Mouse (Mus musculus) right cerebral cortex, postnatal 25 days (tissue): ENCODE measurements at regions not wholly inside any gene's neighbourhood (a gene's known extent, or its start where the extent isn't known, plus 50 kb on each side); places are given as distances from the start of the nearest gene placed in this dataset.
"Not testable (repeated sequence)": the region's sequence is repeated elsewhere in the genome, so short reads cannot be mapped to it uniquely, and the experiment has no call there.

ENCODE experiments used
- DNase-seq: peaks from one replicate; pipeline ENCODE4 v3.0.0; 2022

GRCm38 (mm10) chr12:80055894-80056293 is 56.9 kb downstream of the Zfp36l1 start:
- DNase-seq, result not testable (repeated sequence)

DNA sequence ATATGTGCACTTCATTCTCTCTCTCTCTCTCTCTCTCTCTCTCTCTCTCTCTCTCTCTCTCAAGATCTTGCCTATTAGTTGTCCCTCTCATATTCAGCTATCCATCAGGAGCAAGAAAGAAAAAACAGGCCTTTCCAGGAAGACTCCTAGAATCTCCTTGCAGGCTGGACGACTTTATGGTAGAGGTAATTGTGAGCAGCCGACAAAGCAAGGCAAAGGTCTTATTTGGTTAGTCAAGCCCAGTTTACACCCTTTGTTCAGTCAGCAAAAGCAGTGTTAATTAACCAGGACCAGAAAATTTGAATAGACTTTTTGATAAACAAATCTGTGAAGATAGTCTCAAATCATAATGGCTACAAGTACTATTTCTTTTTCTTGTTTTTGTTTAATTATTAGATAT is 57.4 kb downstream of the Zfp36l1 start:
- DNase-seq, result no peak

DNA sequence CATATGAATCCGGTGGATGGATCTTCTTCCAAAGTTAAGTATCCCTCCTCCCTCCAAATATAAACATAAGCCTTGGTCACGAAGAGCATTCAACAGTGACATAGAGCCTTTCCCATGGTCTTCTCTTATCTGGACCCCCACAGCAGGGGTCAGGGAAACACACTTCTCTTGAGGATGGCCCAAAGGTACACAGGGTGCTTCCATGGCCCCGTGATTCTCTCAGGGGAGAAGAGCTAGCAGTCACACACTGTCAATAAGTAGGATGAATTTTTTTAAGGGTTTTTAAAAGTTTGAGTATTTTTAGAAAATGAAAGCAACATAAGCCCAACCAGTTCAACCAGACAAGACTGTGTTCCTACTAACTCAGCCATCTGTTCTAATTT is 58.2 kb downstream of the Zfp36l1 start:
- no peak for DNase-seq

GRCm38 (mm10) chr12:80053902-80054654 is 58.7 kb downstream of the Zfp36l1 start:
- no peak for DNase-seq

DNA sequence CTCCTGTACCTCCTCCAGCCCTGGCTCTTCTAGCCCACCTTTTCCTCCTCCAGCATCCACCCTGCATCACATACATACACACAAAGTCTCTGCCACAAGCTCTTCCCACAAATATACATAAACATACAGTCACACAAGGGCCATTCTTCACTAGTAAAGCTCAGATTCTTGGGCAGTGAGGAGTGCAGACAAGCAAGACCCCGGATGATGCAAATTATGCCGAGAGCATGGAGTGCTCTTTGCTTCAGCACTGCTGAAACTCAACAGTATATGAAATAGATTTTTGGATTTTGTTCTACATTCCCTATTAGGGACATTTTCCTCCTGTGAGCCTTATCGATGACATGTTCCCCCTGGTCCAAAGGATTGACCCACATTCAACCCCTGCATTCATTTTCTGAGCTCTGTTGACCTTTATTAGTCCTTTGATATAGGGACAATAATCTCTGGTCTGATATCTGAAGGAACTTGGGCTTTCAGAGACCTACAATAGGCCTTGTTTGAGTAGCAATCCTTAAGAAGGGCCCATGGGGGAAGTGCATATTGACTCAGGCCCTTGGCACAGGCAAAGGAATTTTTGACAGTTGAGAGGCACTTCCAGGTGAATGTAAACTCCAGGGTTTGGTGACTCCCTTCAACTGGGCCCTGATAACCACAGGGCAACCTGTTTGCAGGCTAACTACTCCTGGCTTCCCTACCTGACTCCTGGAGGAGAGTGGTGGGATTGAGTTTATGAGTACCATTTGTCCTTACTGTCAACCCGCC is 64.4 kb downstream of the Zfp36l1 start:
- DNase-seq, result no peak

DNA sequence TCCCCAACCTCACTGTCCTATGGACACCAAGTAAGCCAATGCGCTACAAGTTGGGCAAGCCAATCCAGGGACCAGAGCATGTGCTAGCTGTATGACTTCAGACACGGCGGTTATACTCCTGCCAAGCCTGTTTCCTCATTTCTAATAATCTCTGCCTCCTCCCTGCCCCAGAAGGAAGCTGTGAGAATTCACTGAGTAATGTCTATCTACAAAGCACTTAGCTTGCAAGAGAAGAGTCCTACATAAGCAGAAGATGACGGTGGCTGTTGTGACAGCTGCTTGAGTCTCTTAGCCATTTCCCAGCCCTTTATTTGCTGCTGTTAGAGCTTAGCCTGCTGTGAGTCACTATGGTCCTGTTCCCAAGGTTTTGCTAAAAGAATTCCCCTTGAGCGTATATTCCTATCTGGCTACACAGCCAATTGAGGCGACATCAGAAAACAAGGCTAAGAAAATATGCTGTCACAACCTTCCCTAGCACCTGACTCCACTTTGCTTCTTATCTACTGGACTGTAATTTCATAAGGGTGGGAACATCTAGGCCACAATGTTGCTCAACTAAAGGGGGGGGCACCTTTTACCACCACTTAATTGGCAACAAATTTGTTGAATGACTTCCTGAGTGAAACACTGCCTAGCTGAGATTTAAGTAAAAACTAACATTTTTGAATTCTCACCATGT is 66.0 kb downstream of the Zfp36l1 start:
- no peak for DNase-seq

DNA sequence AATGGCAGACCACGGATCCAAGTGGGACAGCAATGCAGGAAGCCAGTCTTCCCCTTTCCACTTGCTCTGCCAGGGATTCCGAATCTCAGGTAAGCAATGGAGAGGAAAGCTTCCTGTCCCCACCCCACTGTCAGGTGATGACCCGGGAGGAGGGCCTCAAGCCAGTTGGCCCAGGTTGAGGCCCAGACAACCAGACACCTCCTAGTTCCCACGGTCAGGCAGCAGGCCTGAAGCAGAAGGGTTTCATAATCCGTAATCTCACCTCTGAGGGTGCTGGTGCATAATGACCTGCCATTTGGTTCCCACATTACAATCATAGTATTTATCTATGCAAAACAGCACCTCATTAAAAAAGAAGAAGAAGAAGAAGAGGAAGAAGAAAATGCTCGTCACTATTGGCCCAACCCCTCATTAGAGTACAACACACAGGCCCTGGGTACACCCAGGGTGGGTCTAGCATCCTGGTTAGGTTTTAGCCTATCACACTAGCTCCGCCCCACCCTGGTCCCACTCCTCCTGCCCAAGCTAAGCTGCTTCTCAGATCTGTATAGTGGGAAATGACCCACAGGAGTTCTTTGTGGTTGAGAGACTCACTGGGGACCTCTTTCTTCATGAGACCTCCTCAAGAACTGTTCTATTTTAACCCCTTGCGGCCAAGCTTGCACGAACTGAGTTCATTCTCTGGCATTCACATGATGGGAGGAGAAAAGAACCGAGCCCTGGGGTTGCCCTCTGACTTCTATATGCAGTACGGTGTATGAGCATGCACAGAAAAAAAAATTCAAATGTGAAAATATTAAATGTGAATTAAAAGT is 71.1 kb downstream of the Zfp36l1 start:
- DNase-seq, result no peak

DNA sequence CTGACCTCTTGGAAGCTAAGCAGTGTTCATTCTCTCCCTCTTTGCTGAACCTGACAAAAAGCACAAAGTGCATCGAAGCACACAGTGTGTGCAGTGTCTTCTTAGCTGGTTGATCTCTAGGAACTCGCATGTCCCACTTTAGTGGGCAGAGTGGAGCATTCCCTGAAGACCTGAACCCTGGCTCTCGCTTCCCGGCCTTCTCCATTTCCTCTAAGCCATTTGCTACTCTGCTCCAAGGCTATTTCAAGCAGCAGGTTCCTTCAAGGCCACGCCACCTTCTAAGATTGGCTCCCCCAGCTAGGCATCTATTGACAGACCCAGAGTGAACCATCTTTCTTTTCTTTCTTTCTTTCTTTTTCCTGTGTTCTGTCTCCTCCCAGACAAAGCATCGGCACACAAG is 71.8 kb downstream of the Zfp36l1 start:
- DNase-seq, result no peak

GRCm38 (mm10) chr12:80040233-80040632 is 72.6 kb downstream of the Zfp36l1 start:
- DNase-seq, result no peak

GRCm38 (mm10) chr12:80039150-80039549 is 73.7 kb downstream of the Zfp36l1 start:
- DNase-seq, result no peak

DNA sequence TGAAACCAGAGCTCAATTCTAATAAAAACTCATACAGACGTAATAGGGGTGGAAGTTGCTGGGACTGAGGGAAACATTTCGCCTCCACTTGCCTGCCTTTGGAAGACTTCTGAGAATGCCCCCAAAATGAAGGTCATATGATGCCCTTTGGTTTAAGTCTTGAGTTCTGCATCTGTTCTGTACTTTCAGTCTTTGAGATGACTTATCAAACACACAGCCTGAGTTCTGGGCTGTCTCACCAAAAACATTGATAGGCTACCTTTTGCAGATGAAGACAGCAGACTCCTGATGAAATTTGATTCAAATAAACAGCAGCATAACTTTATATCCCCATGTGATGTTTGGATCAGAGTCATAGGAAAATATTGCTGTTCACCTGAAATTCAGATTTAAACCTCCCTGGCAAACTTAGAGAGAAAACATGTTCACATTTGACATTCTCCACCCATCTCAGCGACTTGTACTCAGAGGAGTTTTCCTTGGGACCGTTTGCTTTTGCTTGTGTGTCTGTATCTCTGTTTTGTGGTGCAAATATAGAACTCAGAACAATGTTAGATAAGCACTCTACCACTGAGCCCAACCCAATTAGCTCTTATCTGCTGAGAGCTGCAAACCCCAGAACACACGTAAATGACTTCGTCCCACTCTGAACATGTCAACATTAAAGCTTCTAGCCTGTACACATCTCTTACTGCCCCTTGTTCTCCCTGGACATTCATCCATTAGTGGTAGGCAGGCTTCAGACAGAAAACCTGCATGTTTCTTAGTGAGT is 77.1 kb downstream of the Zfp36l1 start:
- DNase-seq, result no peak

DNA sequence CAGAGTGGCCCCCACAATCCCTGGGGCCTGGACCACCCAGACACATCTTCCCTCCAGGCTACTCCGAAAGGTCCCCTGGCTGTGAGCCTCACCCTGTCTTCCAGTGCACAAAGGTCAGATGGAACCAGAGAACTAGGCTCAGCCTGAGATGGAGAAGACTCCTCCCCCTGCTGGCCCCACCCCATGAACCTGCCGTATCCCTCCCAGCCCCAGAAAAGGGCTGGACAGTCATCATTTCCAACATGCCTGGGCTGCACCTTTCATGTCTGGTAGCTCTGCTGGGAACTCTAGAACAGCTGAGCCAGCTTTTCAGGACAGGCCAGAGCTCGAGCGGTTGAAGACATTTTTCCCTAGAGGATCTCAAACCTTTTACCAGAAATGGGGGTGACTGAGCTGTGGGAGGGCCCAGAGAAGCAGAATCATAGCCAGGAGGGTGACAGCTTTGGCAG is 77.8 kb downstream of the Zfp36l1 start:
- no peak for DNase-seq

DNA sequence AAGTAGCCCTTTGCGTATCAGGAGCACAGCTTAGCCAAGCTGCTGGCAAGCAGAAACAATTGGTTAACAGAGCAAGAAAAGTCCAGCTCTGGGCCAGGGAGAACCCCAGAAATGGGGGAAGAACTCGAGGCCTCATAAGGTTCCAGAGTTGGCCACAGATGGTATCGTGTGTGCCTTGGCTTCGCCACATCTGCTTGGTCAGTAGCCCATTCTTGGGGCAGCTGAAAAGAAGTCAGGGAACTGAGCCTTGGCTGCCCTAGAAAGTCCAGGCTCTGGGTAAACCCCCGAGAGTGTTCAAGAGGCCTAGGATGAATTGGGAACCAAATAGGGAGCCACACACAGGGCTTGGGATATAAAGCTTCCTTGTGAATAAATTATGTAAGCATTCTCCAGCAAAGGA is 78.7 kb downstream of the Zfp36l1 start:
- no peak for DNase-seq

GRCm38 (mm10) chr12:80032520-80032919 is 80.3 kb downstream of the Zfp36l1 start:
- DNase-seq, result no peak

DNA sequence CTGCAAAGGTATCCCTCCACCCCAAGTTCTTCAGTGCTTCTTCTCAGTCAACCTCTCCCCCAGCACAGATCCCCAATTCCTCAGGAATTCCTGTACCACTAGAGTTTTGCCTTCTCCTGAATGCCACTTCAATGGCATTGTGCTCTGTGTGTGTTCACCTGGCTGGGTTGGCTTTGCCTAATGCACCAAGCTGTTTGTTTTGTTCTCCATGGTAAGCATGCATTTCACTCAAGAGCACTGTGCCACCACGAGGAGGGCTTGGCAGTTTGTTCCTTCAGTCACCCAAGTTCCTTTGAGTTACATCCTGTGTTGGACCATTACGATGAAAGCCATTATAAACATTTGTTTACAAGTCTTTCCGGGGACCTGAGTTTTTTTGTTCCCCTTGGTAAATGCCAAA is 84.5 kb downstream of the Zfp36l1 start:
- no peak for DNase-seq

DNA sequence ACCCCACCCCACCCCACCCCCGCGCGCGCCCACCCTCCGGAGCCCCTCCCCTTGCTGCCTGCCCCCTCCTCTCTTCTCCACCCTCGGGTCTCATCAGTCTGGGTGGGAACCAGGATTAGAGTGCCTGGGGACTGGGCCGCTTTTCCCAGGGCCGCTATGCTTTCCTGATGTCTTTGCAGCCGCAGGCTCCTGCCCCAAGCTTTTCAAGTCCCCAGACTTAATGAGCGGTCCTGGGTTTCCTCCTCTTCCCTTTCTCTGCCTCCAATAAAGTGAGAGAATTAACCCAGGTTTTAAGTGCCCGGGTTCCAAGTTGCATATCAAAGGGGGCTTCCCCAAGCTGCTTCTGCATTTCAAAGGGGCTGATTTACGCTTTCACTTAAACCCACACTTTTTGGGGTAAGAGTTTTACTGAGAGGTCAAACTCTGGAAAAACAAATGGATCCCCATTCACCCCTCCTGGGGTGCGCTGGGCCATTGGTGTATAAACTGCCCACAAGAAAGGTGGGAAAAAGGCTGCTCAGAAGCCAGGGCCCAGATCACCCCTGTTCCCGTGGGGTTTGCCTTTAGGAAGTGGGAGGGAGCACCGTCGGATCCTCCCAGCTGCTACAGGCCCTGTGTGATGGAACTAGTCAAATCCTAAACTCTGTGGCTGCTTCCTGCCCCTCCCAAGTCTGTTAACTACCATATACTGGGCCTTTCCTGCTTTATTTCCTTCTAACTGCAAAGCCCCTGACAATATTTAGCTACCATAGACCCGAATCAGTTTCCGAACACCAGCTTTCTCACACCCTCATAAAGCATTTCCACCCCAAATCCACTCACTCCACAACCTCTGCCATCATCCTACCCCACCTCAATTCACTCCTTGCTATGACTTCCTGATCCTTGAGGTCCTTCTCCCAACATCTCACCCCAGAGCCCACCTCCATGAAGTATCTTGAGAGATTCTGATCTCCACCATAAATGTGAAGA is 89.4 kb downstream of the Zfp36l1 start:
- DNase-seq, result no peak

- DNase-seq, result no peak
Measured at GRCm38 (mm10) chr12:80022181-80023106, 90.4 kb downstream of the Zfp36l1 start.

DNA sequence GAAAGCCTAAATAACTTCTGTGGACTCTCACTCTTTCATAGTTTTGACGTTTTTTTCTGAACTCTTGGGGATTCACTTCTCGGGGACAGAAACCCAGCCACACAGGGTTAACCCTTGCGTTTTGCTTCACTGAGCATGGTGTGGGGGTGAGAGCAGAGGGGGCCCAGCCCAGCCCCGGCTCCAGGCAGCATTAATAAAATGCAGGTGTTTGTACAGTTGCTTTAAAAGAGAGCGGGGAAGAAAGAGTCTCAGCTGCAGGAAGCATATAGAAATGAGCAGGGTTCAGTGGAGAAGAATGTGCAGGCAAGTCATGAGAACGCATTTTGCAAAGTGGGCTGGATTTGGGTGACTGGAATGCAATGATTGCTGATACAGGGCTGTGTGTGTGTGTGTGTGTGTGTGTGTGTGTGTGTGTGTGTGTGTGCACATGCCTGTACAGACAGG is 91.8 kb downstream of the Zfp36l1 start:
- no peak for DNase-seq

- no peak for DNase-seq
Measured at GRCm38 (mm10) chr12:80018086-80018485, 94.7 kb downstream of the Zfp36l1 start.
